Mouse (Mus musculus) spleen, adult 2 months (tissue): ENCODE results near the gene Asphd2. TPM values are rescaled to one million over a fixed set of nuclear protein-coding genes. Genes with fewer than 3 reads are reported as not detected.
A peak's percentile ranks its signal among the peaks of the same experiment; 100 is the strongest.

Source experiments
- DNase-seq, 2 experiments: peaks; one replicate each; pipeline versions ENCODE4 v3.0.0 to v3.0.0-alpha.2; 2012 to 2021; ENCODE audit warnings: low spot score in 2 of 2, low read depth in 1 of 2
- H3K27ac ChIP-seq: fragments of 200-500 bp; 2 replicates; pipeline ENCODE4 v1.5.1; 2012; ENCODE audit warnings: low read length, inconsistent platforms; ENCODE audit not compliant: insufficient read depth
- H3K27me3 ChIP-seq: fragments of 200-500 bp; 2 replicates; pipeline ENCODE4 v1.6.1; 2012; ENCODE audit warnings: mild to moderate bottlenecking, moderate library complexity, low read length, inconsistent platforms; ENCODE audit not compliant: control insufficient read depth, insufficient read depth
- H3K36me3 ChIP-seq: fragments of 200-500 bp; 2 replicates; pipeline ENCODE4 v1.6.1; 2012; ENCODE audit warnings: mild to moderate bottlenecking, low read length, inconsistent platforms; ENCODE audit not compliant: control insufficient read depth, insufficient read depth
- H3K4me1 ChIP-seq: fragments of 200-500 bp; 2 replicates; pipeline ENCODE4 v1.6.1; 2011; ENCODE audit warnings: inconsistent platforms; ENCODE audit not compliant: control insufficient read depth, insufficient read depth, insufficient read length
- H3K4me3 ChIP-seq: fragments of 200-500 bp; 2 replicates; pipeline ENCODE4 v1.5.1; 2011; ENCODE audit warnings: mild to moderate bottlenecking, inconsistent platforms; ENCODE audit not compliant: insufficient read depth, insufficient read length; ENCODE audit errors: extremely low read depth
- CTCF ChIP-seq: fragments of 200-500 bp; IDR thresholded peaks from 2 replicates; pipeline ENCODE4 v1.5.1; 2011; ENCODE audit warnings: mild to moderate bottlenecking, inconsistent platforms; ENCODE audit not compliant: insufficient read depth, insufficient read length, insufficient replicate concordance; ENCODE audit errors: extremely low read depth
- POLR2A ChIP-seq: fragments of 200-500 bp; IDR thresholded peaks from 2 replicates; pipeline ENCODE4 v1.6.1; 2011; ENCODE audit warnings: low read depth, low read length, inconsistent platforms
- WGBS: fragments of 180-500 bp; shearing (Covaris S2); methylation state at CpG from one replicate; pipeline ENCODE4 v1.1.7; 2018; 5-methylcytosine and 5-hydroxymethylcytosine counted together
- polyA plus RNA-seq: library from polyadenylated mRNA; depleted of rRNA; stranded (reverse); fragments of >200 nt; gene quantifications from 2 replicates; pipeline ENCODE4 v1.2.3, GENCODE M21; 2012; rRNA removed

Gene Asphd2
- polyA plus RNA-seq: 0.19 and 0.23 TPM in 2 replicates

GRCm38 (mm10) chr5:112394779-112395443 lies at the start of gene Asphd2:
Gene Asphd2, minus strand, starts transcription at chr5:112394866.
- 10% methylated on average over 42 of the region's 67 CpGs for WGBS
- H3K36me3 ChIP-seq: no peaks in the 10 kb centered on the region
- no peak for TF ChIP-seq CTCF
- TF ChIP-seq POLR2A: no peak
- peak within 1 kb of the TSS; percentile 41; the same call in 1 of the 2 replicates for H3K4me3 ChIP-seq
- H3K4me1 ChIP-seq: no peaks in the 10 kb centered on the region
- DNase-seq: no peak
- peaks cover 9% of the 10 kb centered on the region for H3K27me3 ChIP-seq
- H3K27ac ChIP-seq: no peak within 1 kb of the TSS

- WGBS: 73% methylated on average over 10 of the region's 10 CpGs
Observed at GRCm38 (mm10) chr5:112438535-112438934, 43.9 kb upstream of the Asphd2 start.

GRCm38 (mm10) chr5:112433004-112433403 lies 38.3 kb upstream of the Asphd2 start:
- 3% methylated on average over 8 of the region's 8 CpGs for WGBS
- no peaks in the 10 kb centered on the region for H3K36me3 ChIP-seq
- no peaks in the 10 kb centered on the region for H3K4me1 ChIP-seq
- H3K4me3 ChIP-seq: no peak overlapping the region
- DNase-seq: peak; percentile 14 to 57
- H3K27me3 ChIP-seq: no peaks in the 10 kb centered on the region
- TF ChIP-seq POLR2A: no peak
- peak; percentile 64; the same call in 1 of the 2 replicates for TF ChIP-seq CTCF
- H3K27ac ChIP-seq: no peak overlapping the region

More at GRCm38 (mm10) chr5:112438535-112438934, 43.9 kb upstream of the Asphd2 start:
- H3K27me3 ChIP-seq: no peaks in the 10 kb centered on the region
- H3K4me1 ChIP-seq: no peaks in the 10 kb centered on the region
- H3K27ac ChIP-seq: no peak overlapping the region
- TF ChIP-seq CTCF (no peak), POLR2A (no peak)
- H3K36me3 ChIP-seq: no peaks in the 10 kb centered on the region
- H3K4me3 ChIP-seq: no peak overlapping the region
- no peak for DNase-seq

- H3K36me3 ChIP-seq: no peaks in the 10 kb centered on the region
- H3K4me3 ChIP-seq: no peak overlapping the region
- no peak overlapping the region for H3K27ac ChIP-seq
- H3K4me1 ChIP-seq: no peaks in the 10 kb centered on the region
- WGBS: 88% methylated on average over 5 of the region's 5 CpGs
- no peak for DNase-seq
- H3K27me3 ChIP-seq: no peaks in the 10 kb centered on the region
- TF ChIP-seq POLR2A (no peak), CTCF (no peak)
Observed at GRCm38 (mm10) chr5:112432033-112432432, 37.4 kb upstream of the Asphd2 start.

- no peaks in the 10 kb centered on the region for H3K4me1 ChIP-seq
- no peak overlapping the region for H3K27ac ChIP-seq
- TF ChIP-seq CTCF (no peak), POLR2A (no peak)
- no peaks in the 10 kb centered on the region for H3K27me3 ChIP-seq
- no peak for DNase-seq
- no peak overlapping the region for H3K4me3 ChIP-seq
- 13% methylated on average over 14 of the region's 14 CpGs for WGBS
- no peaks in the 10 kb centered on the region for H3K36me3 ChIP-seq
Observed at GRCm38 (mm10) chr5:112431120-112431775, 36.6 kb upstream of the Asphd2 start.

- TF ChIP-seq POLR2A (no peak), CTCF (peak; percentile 66; the same call in 1 of the 2 replicates)
- H3K4me1 ChIP-seq: no peaks in the 10 kb centered on the region
- H3K36me3 ChIP-seq: no peaks in the 10 kb centered on the region
- 15% methylated on average over 19 of the region's 19 CpGs for WGBS
- H3K27ac ChIP-seq: no peak overlapping the region
- H3K27me3 ChIP-seq: no peaks in the 10 kb centered on the region
- DNase-seq: peak in 1 of 2 experiments; percentile 41
- no peak overlapping the region for H3K4me3 ChIP-seq
Observed at GRCm38 (mm10) chr5:112428944-112429343, 34.3 kb upstream of the Asphd2 start.

GRCm38 (mm10) chr5:112427283-112427682 lies 32.6 kb upstream of the Asphd2 start:
- H3K27ac ChIP-seq: no peak overlapping the region
- DNase-seq: peak in 1 of 2 experiments; percentile 41
- no peaks in the 10 kb centered on the region for H3K4me1 ChIP-seq
- TF ChIP-seq CTCF (peak; percentile 56; the same call in 1 of the 2 replicates), POLR2A (no peak)
- 51% methylated on average over 2 of the region's 2 CpGs for WGBS
- H3K27me3 ChIP-seq: no peaks in the 10 kb centered on the region
- no peaks in the 10 kb centered on the region for H3K36me3 ChIP-seq
- H3K4me3 ChIP-seq: no peak overlapping the region
